Mouse (Mus musculus): ENCODE measurements around the gene Uqcrc1. TPM values are rescaled to one million over a fixed set of nuclear protein-coding genes. Genes with fewer than 3 reads are reported as not detected.

Gene Uqcrc1
- 1,000 to 10,000 TPM; 2,451 to 2,563 TPM for total RNA-seq (2021)

- intact Hi-C loops (cut with DNase I), result loop anchor here (2.0 to 5.0 kb wide), 2 partner anchors 128 to 184 kb away; partner anchors contain the start of gene Nckipsd
- peak; percentile 80 for DNase-seq (ENCODE audit: low spot score)
Measured at GRCm38 (mm10) chr9:108936418-108937364, at the start of gene Uqcrc1. Gene Uqcrc1, plus strand, starts transcription at chr9:108936633.

GRCm38 (mm10) chr9:108912308-108912707, 24.1 kb upstream of the Uqcrc1 start:
- intact Hi-C loops (cut with DNase I), result no loop called here
- DNase-seq (ENCODE audit: low spot score), result no peak

- DNase-seq (ENCODE audit: low spot score), result no peak
- intact Hi-C loops (cut with DNase I), result no loop called here
Measured at GRCm38 (mm10) chr9:108913161-108913560, 23.3 kb upstream of the Uqcrc1 start.

GRCm38 (mm10) chr9:108913621-108914020, 22.8 kb upstream of the Uqcrc1 start:
- DNase-seq (ENCODE audit: low spot score), result no peak
- intact Hi-C loops (cut with DNase I), result no loop called here

- intact Hi-C loops (cut with DNase I), result no loop called here
- DNase-seq (ENCODE audit: low spot score), result peak; percentile 39
Measured at GRCm38 (mm10) chr9:108914491-108914890, 21.9 kb upstream of the Uqcrc1 start, which contains the start of gene Tmem89. Gene Tmem89, plus strand, starts transcription at chr9:108914619.

GRCm38 (mm10) chr9:108925897-108926296, 10.5 kb upstream of the Uqcrc1 start:
- intact Hi-C loops (cut with DNase I), result no loop called here
- DNase-seq (ENCODE audit: low spot score), result no peak

- DNase-seq (ENCODE audit: low spot score), result no peak
- intact Hi-C loops (cut with DNase I), result no loop called here
Measured at GRCm38 (mm10) chr9:108928424-108928823, 8.0 kb upstream of the Uqcrc1 start.

- intact Hi-C loops (cut with DNase I), result loop anchor here (2.0 to 5.0 kb wide), 2 partner anchors 127 to 184 kb away; partner anchors contain the start of gene Nckipsd
- DNase-seq (ENCODE audit: low spot score), result no peak
Measured at GRCm38 (mm10) chr9:108935991-108936390, 442 bp upstream of the Uqcrc1 start.

GRCm38 (mm10) chr9:108945111-108945510, 8.7 kb downstream of the Uqcrc1 start:
- intact Hi-C loops (cut with DNase I), result no loop called here
- no peak for DNase-seq (ENCODE audit: low spot score)

GRCm38 (mm10) chr9:108945608-108946007, 9.2 kb downstream of the Uqcrc1 start:
- intact Hi-C loops (cut with DNase I), result no loop called here
- DNase-seq (ENCODE audit: low spot score), result no peak

GRCm38 (mm10) chr9:108949231-108949966, 13.0 kb downstream of the Uqcrc1 start:
- intact Hi-C loops (cut with DNase I), result no loop called here
- DNase-seq (ENCODE audit: low spot score), result peak; percentile 16

GRCm38 (mm10) chr9:108949967-108950728, 13.7 kb downstream of the Uqcrc1 start:
- no peak for DNase-seq (ENCODE audit: low spot score)

GRCm38 (mm10) chr9:108953081-108953636, 16.7 kb downstream of the Uqcrc1 start, which contains the start of gene Col7a1:
Gene Col7a1, plus strand, starts transcription at chr9:108953586.
- intact Hi-C loops (cut with DNase I), result no loop called here
- no peak for DNase-seq (ENCODE audit: low spot score)

More at GRCm38 (mm10) chr9:108949967-108950728, 13.7 kb downstream of the Uqcrc1 start:
- intact Hi-C loops (cut with DNase I), result no loop called here

- no peak for DNase-seq (ENCODE audit: low spot score)
- intact Hi-C loops (cut with DNase I), result no loop called here
Measured at GRCm38 (mm10) chr9:108955241-108955640, 18.8 kb downstream of the Uqcrc1 start.

GRCm38 (mm10) chr9:108955846-108956245, 19.4 kb downstream of the Uqcrc1 start:
- intact Hi-C loops (cut with DNase I), result no loop called here
- DNase-seq (ENCODE audit: low spot score), result no peak

- no peak for DNase-seq (ENCODE audit: low spot score)
- intact Hi-C loops (cut with DNase I), result no loop called here
Measured at GRCm38 (mm10) chr9:108963577-108963976, 27.1 kb downstream of the Uqcrc1 start.

GRCm38 (mm10) chr9:108964338-108964737, 27.9 kb downstream of the Uqcrc1 start:
- intact Hi-C loops (cut with DNase I), result no loop called here
- DNase-seq (ENCODE audit: low spot score), result no peak

- intact Hi-C loops (cut with DNase I), result no loop called here
- DNase-seq (ENCODE audit: low spot score), result no peak
Measured at GRCm38 (mm10) chr9:108970623-108971022, 34.2 kb downstream of the Uqcrc1 start.

GRCm38 (mm10) chr9:108976483-108976882, 40.0 kb downstream of the Uqcrc1 start:
- intact Hi-C loops (cut with DNase I), result no loop called here
- DNase-seq (ENCODE audit: low spot score), result no peak

All from heart, postnatal 25 days (tissue).